Mouse (Mus musculus): ENCODE measurements at regions not wholly inside any gene's neighbourhood (a gene's known extent, or its start where the extent isn't known, plus 50 kb on each side); places are given as distances from the start of the nearest gene placed in this dataset.

GRCm38 (mm10) chr5:12938162-12938852, 186.9 kb upstream of the Sema3a start:
- no peak for TF ChIP-seq CTCF (conservative IDR thresholded peaks at IDR 0.05)
- Histone ChIP-seq H3K27ac (no peak overlapping the region), H3K4me3 (no peak overlapping the region)
- no peak for DNase-seq (ENCODE audit: low spot score in 2 of 2)

GRCm38 (mm10) chr5:12944554-12944953, 180.7 kb upstream of the Sema3a start:
- H3K27ac ChIP-seq = no peak overlapping the region
- no peak for DNase-seq (ENCODE audit: low spot score in 2 of 2)
- H3K4me3 ChIP-seq = no peak overlapping the region
- no peak for TF ChIP-seq CTCF (conservative IDR thresholded peaks at IDR 0.05)

GRCm38 (mm10) chr5:12948472-12948871, 176.7 kb upstream of the Sema3a start:
- Histone ChIP-seq H3K27ac (no peak overlapping the region), H3K4me3 (no peak overlapping the region)
- TF ChIP-seq CTCF (conservative IDR thresholded peaks at IDR 0.05) = no peak
- DNase-seq (ENCODE audit: low spot score in 2 of 2) = no peak

GRCm38 (mm10) chr5:12970987-12971386, 154.2 kb upstream of the Sema3a start:
- DNase-seq (ENCODE audit: low spot score in 2 of 2) = no peak
- no peak for TF ChIP-seq CTCF (conservative IDR thresholded peaks at IDR 0.05)
- Histone ChIP-seq H3K27ac (no peak overlapping the region), H3K4me3 (no peak overlapping the region)

- Histone ChIP-seq H3K27ac (no peak overlapping the region), H3K4me3 (no peak overlapping the region)
- DNase-seq (ENCODE audit: low spot score in 2 of 2) = no peak
- TF ChIP-seq CTCF (conservative IDR thresholded peaks at IDR 0.05) = no peak
Measured at GRCm38 (mm10) chr5:12973701-12974100, 151.5 kb upstream of the Sema3a start.

- no peak for TF ChIP-seq CTCF (conservative IDR thresholded peaks at IDR 0.05)
Measured at GRCm38 (mm10) chr5:12976015-12976742, 149.0 kb upstream of the Sema3a start.

GRCm38 (mm10) chr5:12977875-12978274, 147.3 kb upstream of the Sema3a start:
- Histone ChIP-seq H3K4me3 (no peak overlapping the region), H3K27ac (no peak overlapping the region)
- TF ChIP-seq CTCF (conservative IDR thresholded peaks at IDR 0.05) = no peak
- no peak for DNase-seq (ENCODE audit: low spot score in 2 of 2)

More at GRCm38 (mm10) chr5:12976015-12976742, 149.0 kb upstream of the Sema3a start:
- no peak overlapping the region for H3K27ac ChIP-seq
- no peak for DNase-seq (ENCODE audit: low spot score in 2 of 2)
- H3K4me3 ChIP-seq = no peak overlapping the region

- Histone ChIP-seq H3K4me3 (no peak overlapping the region), H3K27ac (no peak overlapping the region)
- no peak for TF ChIP-seq CTCF (conservative IDR thresholded peaks at IDR 0.05)
- DNase-seq (ENCODE audit: low spot score in 2 of 2) = no peak
Measured at GRCm38 (mm10) chr5:12993826-12994225, 131.4 kb upstream of the Sema3a start.

- Histone ChIP-seq H3K27ac (no peak overlapping the region), H3K4me3 (no peak overlapping the region)
- no peak for TF ChIP-seq CTCF (conservative IDR thresholded peaks at IDR 0.05)
- no peak for DNase-seq (ENCODE audit: low spot score in 2 of 2)
Measured at GRCm38 (mm10) chr5:12997440-12997839, 127.8 kb upstream of the Sema3a start.

- no peak for TF ChIP-seq CTCF (conservative IDR thresholded peaks at IDR 0.05)
- no peak overlapping the region for H3K4me3 ChIP-seq
- no peak for DNase-seq (ENCODE audit: low spot score in 2 of 2)
- no peak overlapping the region for H3K27ac ChIP-seq
Measured at GRCm38 (mm10) chr5:13007132-13007531, 118.1 kb upstream of the Sema3a start.

- no peak for TF ChIP-seq CTCF (conservative IDR thresholded peaks at IDR 0.05)
- DNase-seq (ENCODE audit: low spot score in 2 of 2) = no peak
Measured at GRCm38 (mm10) chr5:13022270-13022669, 102.9 kb upstream of the Sema3a start.

GRCm38 (mm10) chr5:13033332-13033731, 91.9 kb upstream of the Sema3a start:
- DNase-seq (ENCODE audit: low spot score in 2 of 2) = no peak
- H3K27ac ChIP-seq = no peak overlapping the region
- H3K4me3 ChIP-seq = no peak overlapping the region
- TF ChIP-seq CTCF (conservative IDR thresholded peaks at IDR 0.05) = no peak

More at GRCm38 (mm10) chr5:13022270-13022669, 102.9 kb upstream of the Sema3a start:
- Histone ChIP-seq H3K4me3 (no peak overlapping the region), H3K27ac (no peak overlapping the region)

GRCm38 (mm10) chr5:13036127-13036526, 89.1 kb upstream of the Sema3a start:
- TF ChIP-seq CTCF (conservative IDR thresholded peaks at IDR 0.05) = no peak
- H3K4me3 ChIP-seq = no peak overlapping the region

More at GRCm38 (mm10) chr5:13036127-13036526, 89.1 kb upstream of the Sema3a start:
- H3K27ac ChIP-seq = no peak overlapping the region
- no peak for DNase-seq (ENCODE audit: low spot score in 2 of 2)
